Mouse (Mus musculus) gastrocnemius, adult 8-10 months (tissue): ENCODE results near the gene Galnt17. TPM values are rescaled to one million over a fixed set of nuclear protein-coding genes. Genes with fewer than 3 reads are reported as not detected.

Experiments
- DNase-seq, 2 experiments: peaks; one replicate each; pipeline ENCODE4 v3.0.0; 2022; ENCODE audit warnings: low spot score in 2 of 2
- total RNA-seq, 4 experiments: library from RNA; stranded (reverse); gene quantifications; 2 replicates each; pipeline ENCODE4 v1.2.4; 2022

Gene Galnt17
- total RNA-seq, 4 experiments from 2014 or later, result 2.2 to 7.3 (median 4.1) TPM

- DNase-seq, result no peak
These were observed 458.7 kb downstream of the Galnt17 start for GRCm38 (mm10) chr5:130849610-130850009.

DNA sequence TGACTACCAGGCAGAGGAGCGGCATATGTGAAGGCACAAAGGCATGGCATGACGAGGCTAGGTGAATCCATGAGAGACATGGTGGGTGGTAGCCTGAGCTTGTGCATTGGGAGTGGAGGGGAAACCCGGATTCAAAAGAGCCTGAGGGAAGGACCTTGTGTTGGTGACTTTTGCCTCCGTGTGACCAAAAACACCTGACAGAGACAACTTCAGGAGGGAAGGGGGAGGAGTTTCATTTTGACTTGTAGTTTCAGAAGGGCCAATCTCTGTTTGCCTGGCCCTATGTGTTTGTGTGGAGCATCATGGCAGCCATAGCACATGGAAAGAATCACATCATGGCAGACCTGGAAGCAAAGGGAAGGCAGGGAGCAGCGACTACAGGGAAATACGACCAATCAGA lies 459.7 kb downstream of the Galnt17 start:
- no peak for DNase-seq

DNA sequence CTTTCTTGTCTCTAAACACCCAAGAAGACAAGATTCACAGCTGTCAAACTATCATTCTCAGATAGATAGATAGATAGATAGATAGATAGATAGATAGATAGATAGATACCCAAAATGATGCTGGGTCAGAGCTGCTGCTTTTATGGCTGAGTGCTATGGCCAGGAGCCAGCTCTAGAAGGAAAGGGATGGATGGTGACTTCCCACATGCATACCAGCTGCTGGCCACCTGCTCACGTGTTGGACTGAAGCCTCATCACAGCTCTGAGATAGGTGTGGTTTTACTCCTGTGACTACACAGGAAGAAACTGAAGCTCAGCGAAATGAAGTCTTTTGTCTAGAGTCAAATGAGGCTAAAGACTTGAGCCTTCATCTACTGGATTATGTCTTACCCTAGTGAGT lies 482.5 kb downstream of the Galnt17 start:
- DNase-seq, result no peak
